Mouse (Mus musculus): ENCODE measurements around the gene Ncoa3.

DNA sequence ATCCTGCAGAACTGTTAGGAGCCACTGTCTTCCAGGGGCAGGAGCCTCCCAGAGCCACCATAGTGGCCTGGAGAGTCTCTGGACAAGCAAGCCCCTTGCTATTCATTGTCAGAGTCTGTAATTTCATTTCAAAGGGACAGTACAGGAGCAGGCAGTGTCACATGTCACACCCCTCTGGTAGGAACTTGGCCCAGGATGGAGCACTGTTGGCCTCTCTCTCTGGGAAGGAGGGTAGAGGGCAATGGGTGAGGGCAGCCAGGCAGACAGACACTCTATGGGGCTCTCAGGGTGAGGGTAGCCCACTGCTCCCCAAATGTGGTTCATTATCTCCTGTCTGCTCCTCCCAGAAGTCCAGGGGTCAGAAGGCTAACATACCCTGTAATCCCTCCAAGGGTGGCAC lies 99.2 kb downstream of the Ncoa3 start:
- no peak for TF ChIP-seq POLR2A (IDR thresholded peaks at IDR 0.05; ENCODE audit: extremely low read depth, insufficient read depth, low read length)
- no peak for TF ChIP-seq CTCF (IDR thresholded peaks at IDR 0.05; ENCODE audit: low read depth, low read length)

Measured in liver, adult 2 months (tissue).